Mouse (Mus musculus) midbrain, embryonic 14.5 days (tissue): ENCODE results near the gene Stat1. TPM values are rescaled to one million over a fixed set of nuclear protein-coding genes. Genes with fewer than 3 reads are reported as not detected.

Experiments used
- ATAC-seq: fragments of 200-750 bp; cut with Nextera tagmentation; 2 replicates; pipeline ENCODE4 v1.8.0; 2017; ENCODE audit warnings: moderate number of reproducible peaks, moderate library complexity; ENCODE audit not compliant: low FRiP score, low TSS enrichment
- DNase-seq: peaks from one replicate; pipeline ENCODE4 v3.0.0-alpha.2; 2015
- H3K27ac ChIP-seq: fragments of 300-500 bp; sonication (generic); replicated peaks from 2 replicates; pipeline ENCODE4 v1.5.1; 2014; ENCODE audit warnings: mild to moderate bottlenecking, low read depth, low read length, moderate library complexity
- H3K27me3 ChIP-seq: fragments of 300-500 bp; sonication (generic); 2 replicates; pipeline ENCODE4 v1.6.1; 2014; ENCODE audit warnings: low read length, control low read depth, mixed read lengths; ENCODE audit not compliant: control insufficient read depth, insufficient read depth
- H3K36me3 ChIP-seq: fragments of 300-500 bp; sonication (generic); 2 replicates; pipeline ENCODE4 v1.6.1; 2014; ENCODE audit warnings: low read length, control low read depth; ENCODE audit not compliant: control insufficient read depth, insufficient read depth
- H3K4me1 ChIP-seq: fragments of 300-500 bp; sonication (generic); 2 replicates; pipeline ENCODE4 v1.6.1; 2014; ENCODE audit warnings: mild to moderate bottlenecking, antibody characterized with exemption, low read length, control low read depth; ENCODE audit not compliant: control insufficient read depth, insufficient read depth
- H3K4me2 ChIP-seq: fragments of 300-500 bp; sonication (generic); 2 replicates; pipeline ENCODE4 v1.6.1; 2014; ENCODE audit warnings: mild to moderate bottlenecking, low read length, moderate library complexity
- H3K4me3 ChIP-seq: fragments of 300-500 bp; sonication (generic); replicated peaks from 2 replicates; pipeline ENCODE4 v1.5.1; 2014; ENCODE audit warnings: low read depth, low read length
- H3K9ac ChIP-seq: fragments of 300-500 bp; sonication (generic); replicated peaks from 2 replicates; pipeline ENCODE4 v1.6.1; 2014; ENCODE audit warnings: mild to moderate bottlenecking, low read length, moderate library complexity
- H3K9me3 ChIP-seq: fragments of 300-500 bp; sonication (generic); 2 replicates; pipeline ENCODE4 v1.6.1; 2016; ENCODE audit warnings: low read length, control low read depth, mixed read lengths; ENCODE audit not compliant: control insufficient read depth
- WGBS: fragments of 180-500 bp; shearing (Covaris S2); extraction: QIAGEN DNeasy Blood & Tissue Kit; methylation state at CpG from one replicate; pipeline ENCODE4 v1.1.7; 2014; 5-methylcytosine and 5-hydroxymethylcytosine counted together
- polyA plus RNA-seq: library from polyadenylated mRNA; unstranded; fragments of >200 nt; fragmentation: Nextera tagmentation; extraction: Ambion mirVana; gene quantifications from 2 replicates; pipeline ENCODE4 v1.2.1, GENCODE M21; 2014

Gene Stat1
- 9.0 and 22.2 TPM in 2 replicates for polyA plus RNA-seq

DNA sequence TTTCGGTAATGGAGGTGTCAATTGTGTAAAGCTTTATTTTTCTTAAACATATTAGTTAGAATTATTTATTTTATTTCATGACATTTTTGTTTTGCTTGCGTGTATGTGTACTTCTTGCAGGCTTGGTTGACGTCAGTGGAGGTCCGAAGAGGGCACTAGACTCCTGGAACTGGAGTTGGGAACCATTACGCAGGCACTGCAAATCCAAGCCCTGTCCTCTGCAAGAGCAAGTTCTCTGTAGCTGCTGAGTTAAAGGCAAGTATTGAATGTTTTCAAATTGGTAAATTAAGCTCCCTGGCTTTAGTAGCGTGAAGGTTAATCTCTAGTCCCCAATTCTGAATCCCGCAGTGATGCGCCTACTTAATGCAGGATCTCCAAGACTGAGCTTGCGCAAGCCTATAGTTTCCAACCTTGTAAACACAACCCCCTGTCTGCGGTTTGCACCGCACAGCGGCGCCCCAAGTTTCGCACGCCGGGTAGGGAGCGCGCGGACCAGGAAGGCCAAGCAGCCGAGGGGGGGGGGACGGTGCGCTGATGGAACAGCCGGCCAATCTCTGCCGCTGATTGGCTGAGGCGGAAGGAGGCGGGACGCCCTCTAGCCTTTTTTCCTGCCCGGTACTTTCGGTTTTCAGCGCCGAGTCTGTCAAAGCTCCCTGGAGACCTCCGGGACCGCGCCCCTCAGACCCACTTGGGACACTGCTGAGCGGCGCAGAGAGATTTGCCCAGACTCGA is at the start of gene Stat1:
Gene Stat1, plus strand, starts transcription at position 581 of the 732 bp plus-strand sequence.
- Histone ChIP-seq H3K9me3 (no peaks in the 10 kb centered on the region), H3K4me2 (peak within 1 kb of the TSS; percentile 83), H3K27me3 (no peaks in the 10 kb centered on the region), H3K4me3 (peak within 1 kb of the TSS; percentile 81), H3K4me1 (no peaks in the 10 kb centered on the region), H3K27ac (peak within 1 kb of the TSS; percentile 73), H3K9ac (peak within 1 kb of the TSS; percentile 70), H3K36me3 (no peaks in the 10 kb centered on the region)
- peak; percentile 93 for ATAC-seq
- DNase-seq = peak; percentile 94
- WGBS = 4% methylated on average over 37 of the region's 37 CpGs

DNA sequence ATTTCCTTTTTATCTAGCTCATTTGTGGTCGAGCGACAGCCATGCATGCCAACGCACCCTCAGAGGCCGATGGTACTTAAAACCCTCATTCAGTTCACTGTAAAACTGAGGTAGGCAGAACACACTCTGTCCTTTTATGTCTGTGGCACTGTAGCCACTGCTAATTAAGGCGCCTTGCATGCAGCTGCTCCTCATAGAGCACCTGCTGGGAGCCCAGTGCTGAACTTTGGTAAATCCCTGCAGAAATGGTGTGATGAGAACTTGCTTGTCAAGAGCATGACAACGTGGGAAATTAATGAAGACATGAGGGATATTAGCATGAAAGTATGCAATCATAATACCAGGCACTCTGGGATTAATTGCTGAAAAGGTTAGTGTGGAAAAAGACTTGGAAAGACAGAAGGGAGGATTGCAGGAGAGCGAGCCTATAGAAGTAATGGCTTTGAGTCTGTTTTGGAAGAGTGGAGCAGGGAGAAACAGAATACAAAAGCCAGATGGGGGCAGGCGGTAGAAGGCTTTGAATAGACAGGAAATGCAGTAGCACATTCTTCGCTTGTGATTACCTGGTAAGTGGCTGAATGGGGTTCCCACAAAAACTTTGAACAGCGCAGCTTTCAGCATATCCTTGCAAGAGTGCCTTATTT is 39.4 kb upstream of the Stat1 start:
- WGBS = 1% methylated on average over 10 of the region's 10 CpGs
- H3K9ac ChIP-seq = no peak overlapping the region
- no peaks in the 10 kb centered on the region for H3K27me3 ChIP-seq
- DNase-seq (peak; percentile 82), ATAC-seq (peak; percentile 94)
- H3K4me3 ChIP-seq = no peak overlapping the region
- H3K9me3 ChIP-seq = no peaks in the 10 kb centered on the region
- H3K27ac ChIP-seq = no peak overlapping the region
- H3K36me3 ChIP-seq = no peaks in the 10 kb centered on the region
- peak overlapping the region; percentile 20 for H3K4me2 ChIP-seq
- peaks cover 14% of the 10 kb centered on the region for H3K4me1 ChIP-seq

- Histone ChIP-seq H3K9ac (no peak overlapping the region), H3K27me3 (no peaks in the 10 kb centered on the region), H3K9me3 (no peaks in the 10 kb centered on the region), H3K36me3 (no peaks in the 10 kb centered on the region), H3K4me1 (peaks cover 14% of the 10 kb centered on the region), H3K4me2 (peak overlapping the region; percentile 20), H3K27ac (no peak overlapping the region), H3K4me3 (no peak overlapping the region)
- no peak for DNase-seq
- WGBS = 1% methylated on average over 8 of the region's 8 CpGs
- ATAC-seq = no peak
Observed at GRCm38 (mm10) chr1:52080375-52080774, 38.9 kb upstream of the Stat1 start.

DNA sequence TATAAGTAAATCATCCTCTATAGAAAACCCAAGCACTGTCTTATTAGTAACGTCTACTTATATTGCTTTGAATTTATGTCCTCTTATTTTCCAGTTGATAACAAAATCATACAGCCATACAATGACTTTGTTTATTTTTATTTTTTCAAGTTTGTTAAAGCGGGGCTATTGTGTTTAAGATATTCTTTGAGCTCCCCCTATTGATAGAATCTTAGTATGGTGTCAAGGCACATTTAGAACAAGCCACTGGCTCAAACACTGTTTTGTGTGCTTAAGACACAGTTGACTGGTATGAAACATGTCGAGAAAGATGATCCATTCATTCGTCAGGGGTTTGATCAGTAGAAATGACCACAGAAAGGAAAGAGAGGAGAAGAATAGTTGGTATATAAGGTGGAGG is 33.0 kb upstream of the Stat1 start:
- no peaks in the 10 kb centered on the region for H3K9me3 ChIP-seq
- H3K27me3 ChIP-seq = no peaks in the 10 kb centered on the region
- ATAC-seq (no peak), DNase-seq (peak; percentile 70)
- WGBS = 51% methylated on average over 4 of the region's 4 CpGs
- H3K9ac ChIP-seq = no peak overlapping the region
- H3K4me1 ChIP-seq = no peaks in the 10 kb centered on the region
- H3K4me3 ChIP-seq = no peak overlapping the region
- H3K27ac ChIP-seq = no peak overlapping the region
- H3K4me2 ChIP-seq = no peak overlapping the region
- H3K36me3 ChIP-seq = no peaks in the 10 kb centered on the region

DNA sequence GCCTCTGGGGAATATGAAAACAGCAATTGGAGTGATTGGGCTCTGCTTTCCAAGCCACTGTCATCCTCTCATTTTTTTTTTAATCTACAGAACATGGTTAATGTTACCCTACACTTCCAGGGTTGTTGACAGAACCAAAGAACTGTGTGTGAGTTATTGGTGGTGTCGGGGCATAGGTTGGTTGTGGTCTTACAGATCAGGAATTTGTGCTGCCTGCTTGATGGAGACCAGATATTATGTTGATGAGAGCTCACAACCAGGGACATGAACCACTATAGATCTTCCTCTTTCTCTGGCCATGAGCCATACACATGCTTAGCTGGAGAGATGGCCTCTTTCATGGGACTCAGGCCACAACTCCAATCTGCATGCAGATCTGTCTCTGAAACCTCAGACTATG is 32.1 kb upstream of the Stat1 start:
- H3K27me3 ChIP-seq = no peaks in the 10 kb centered on the region
- H3K4me2 ChIP-seq = no peak overlapping the region
- H3K4me3 ChIP-seq = no peak overlapping the region
- H3K27ac ChIP-seq = no peak overlapping the region
- no peaks in the 10 kb centered on the region for H3K36me3 ChIP-seq
- H3K4me1 ChIP-seq = no peaks in the 10 kb centered on the region
- H3K9me3 ChIP-seq = no peaks in the 10 kb centered on the region
- ATAC-seq (no peak), DNase-seq (no peak)
- 76% methylated on average over 1 of the region's 1 CpGs for WGBS
- no peak overlapping the region for H3K9ac ChIP-seq

DNA sequence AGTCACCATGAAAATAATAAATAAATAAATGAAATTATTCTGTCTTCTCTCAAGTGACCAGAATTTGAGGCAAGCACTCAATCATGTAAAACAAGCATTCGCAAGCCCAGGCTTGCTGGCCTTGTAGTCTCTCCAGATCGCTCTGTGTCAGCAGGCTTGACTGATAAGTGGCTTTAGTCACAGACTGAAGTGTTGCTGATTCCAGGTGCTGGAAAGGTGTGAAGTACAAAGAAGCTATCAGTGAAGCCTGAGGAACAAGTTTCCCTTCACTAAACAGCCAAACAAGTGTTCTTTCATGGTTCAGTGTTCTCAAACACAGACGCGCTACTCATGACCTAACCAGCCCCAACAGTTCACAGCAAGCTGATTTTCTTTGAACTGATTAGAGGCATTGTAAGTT is 30.6 kb upstream of the Stat1 start:
- ATAC-seq (no peak), DNase-seq (no peak)
- no peak overlapping the region for H3K4me2 ChIP-seq
- H3K9me3 ChIP-seq = no peaks in the 10 kb centered on the region
- H3K9ac ChIP-seq = no peak overlapping the region
- H3K4me1 ChIP-seq = no peaks in the 10 kb centered on the region
- H3K4me3 ChIP-seq = no peak overlapping the region
- 66% methylated on average over 4 of the region's 4 CpGs for WGBS
- H3K36me3 ChIP-seq = no peaks in the 10 kb centered on the region
- no peak overlapping the region for H3K27ac ChIP-seq
- H3K27me3 ChIP-seq = no peaks in the 10 kb centered on the region

DNA sequence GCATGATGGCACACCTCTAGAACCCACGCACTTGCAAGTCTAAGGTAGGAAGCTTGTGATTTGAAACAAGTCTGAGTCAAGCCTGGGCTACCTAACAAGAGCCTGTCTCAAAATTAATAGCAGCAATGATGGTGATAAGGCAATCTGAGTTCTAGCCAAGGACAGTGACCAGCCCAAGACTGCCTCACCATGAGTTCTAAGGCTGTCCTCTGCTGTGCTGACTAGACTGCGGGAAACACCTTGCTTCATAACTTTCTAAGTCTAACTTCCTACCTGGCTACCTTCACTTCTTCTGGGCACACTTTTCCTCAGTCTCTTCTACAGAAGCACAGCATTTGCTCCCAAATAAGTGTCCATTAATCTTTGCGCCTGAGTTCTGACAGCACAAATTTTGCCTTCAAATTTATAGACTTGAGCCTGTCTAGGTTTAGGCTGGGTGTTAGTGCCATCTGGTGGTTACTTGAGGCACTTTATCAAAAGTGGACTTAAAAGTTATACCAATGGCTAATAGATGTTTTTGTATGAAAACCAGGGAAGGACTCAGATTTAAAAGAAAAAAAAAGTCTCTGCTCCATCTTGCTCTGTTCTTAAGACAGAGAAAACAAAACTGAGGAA is 20.5 kb upstream of the Stat1 start:
- WGBS = 76% methylated on average over 3 of the region's 3 CpGs
- ATAC-seq (no peak), DNase-seq (peak; percentile 88)
- H3K4me1 ChIP-seq = no peaks in the 10 kb centered on the region
- no peaks in the 10 kb centered on the region for H3K36me3 ChIP-seq
- no peaks in the 10 kb centered on the region for H3K27me3 ChIP-seq
- H3K4me3 ChIP-seq = no peak overlapping the region
- H3K27ac ChIP-seq = no peak overlapping the region
- no peak overlapping the region for H3K9ac ChIP-seq
- H3K4me2 ChIP-seq = no peak overlapping the region
- no peaks in the 10 kb centered on the region for H3K9me3 ChIP-seq

GRCm38 (mm10) chr1:52100496-52100895 is 18.7 kb upstream of the Stat1 start:
- Histone ChIP-seq H3K4me1 (no peaks in the 10 kb centered on the region), H3K27ac (no peak overlapping the region), H3K27me3 (no peaks in the 10 kb centered on the region), H3K36me3 (no peaks in the 10 kb centered on the region), H3K9ac (no peak overlapping the region), H3K4me2 (no peak overlapping the region), H3K4me3 (no peak overlapping the region), H3K9me3 (no peaks in the 10 kb centered on the region)
- WGBS = 72% methylated on average over 6 of the region's 6 CpGs
- ATAC-seq (no peak), DNase-seq (no peak)
